Mouse (Mus musculus) bone marrow macrophage, adult 2 months (primary cell): ENCODE measurements around the gene Uqcc1.

Experiments
- CTCF ChIP-seq: IDR thresholded peaks from 2 replicates; pipeline ENCODE4 v1.5.1; 2012; ENCODE audit warnings: low read depth, mild to moderate bottlenecking, low read length, moderate library complexity
- POLR2A ChIP-seq: IDR thresholded peaks from 2 replicates; pipeline ENCODE4 v1.6.1; 2012; ENCODE audit warnings: mild to moderate bottlenecking, low read depth, low read length, borderline replicate concordance

DNA sequence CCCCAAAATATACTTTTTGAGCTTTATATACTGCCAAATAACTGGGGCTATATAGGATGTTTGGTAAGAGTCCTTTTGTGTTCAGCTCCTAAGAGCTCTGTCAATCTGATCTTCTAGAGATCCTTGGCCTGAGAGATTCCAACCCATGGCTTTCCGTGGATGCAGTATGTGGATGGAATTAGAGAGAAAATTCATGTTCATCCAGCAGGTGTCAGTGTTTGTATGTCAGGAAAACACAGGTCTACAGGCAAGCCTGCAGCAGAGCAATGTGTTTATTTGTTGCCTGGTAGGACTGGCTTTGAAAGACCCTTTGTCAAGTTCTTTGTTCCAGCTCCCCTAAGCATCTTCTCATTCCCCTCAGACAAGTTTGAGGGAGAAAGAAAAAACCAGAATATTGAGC lies 32.9 kb upstream of the Uqcc1 start:
- TF ChIP-seq POLR2A (no peak), CTCF (no peak)
